Mouse (Mus musculus) c-Kit-positive CD71-negative TER-119-negative erythroid progenitor cells, embryonic 14.5 days (primary cell): ENCODE results near the gene Pde1a.
A peak's percentile ranks its signal among the peaks of the same experiment; 100 is the strongest.

Experiments
- DNase-seq: peaks from one replicate; pipeline ENCODE4 v3.0.0-alpha.2; 2013; ENCODE audit warnings: low read depth

Pde1a gene

GRCm38 (mm10) chr2:80128861-80129698 lies at the start of gene Pde1a:
Pde1a (minus strand) TSS chr2:80129458.
- DNase-seq: no peak

GRCm38 (mm10) chr2:80178608-80179280 lies 49.5 kb upstream of the Pde1a start:
- DNase-seq: no peak

GRCm38 (mm10) chr2:80178154-80178553 lies 48.9 kb upstream of the Pde1a start:
- no peak for DNase-seq

- DNase-seq: no peak
Measured at GRCm38 (mm10) chr2:80168103-80168502, 38.8 kb upstream of the Pde1a start.

GRCm38 (mm10) chr2:80158784-80159183 lies 29.5 kb upstream of the Pde1a start:
- no peak for DNase-seq

GRCm38 (mm10) chr2:80158196-80158595 lies 28.9 kb upstream of the Pde1a start:
- DNase-seq: no peak

- DNase-seq: no peak
Measured at GRCm38 (mm10) chr2:80150019-80150418, 20.8 kb upstream of the Pde1a start.

- no peak for DNase-seq
Measured at GRCm38 (mm10) chr2:80149332-80149731, 20.1 kb upstream of the Pde1a start.

- DNase-seq: no peak
Measured at GRCm38 (mm10) chr2:80135076-80135475, 5.8 kb upstream of the Pde1a start.

- DNase-seq: no peak
Measured at GRCm38 (mm10) chr2:80132677-80133076, 3.4 kb upstream of the Pde1a start.

- DNase-seq: no peak
Measured at GRCm38 (mm10) chr2:80126663-80127062, 2.6 kb downstream of the Pde1a start.

- no peak for DNase-seq
Measured at GRCm38 (mm10) chr2:80086891-80087290, 42.4 kb downstream of the Pde1a start.

GRCm38 (mm10) chr2:80080090-80080821 lies 49.0 kb downstream of the Pde1a start:
- DNase-seq: peak; percentile 7

GRCm38 (mm10) chr2:80079618-80080017 lies 49.6 kb downstream of the Pde1a start:
- no peak for DNase-seq

GRCm38 (mm10) chr2:80076323-80076722 lies 52.9 kb downstream of the Pde1a start:
- no peak for DNase-seq

- DNase-seq: no peak
Measured at GRCm38 (mm10) chr2:80074531-80074930, 54.7 kb downstream of the Pde1a start.

- DNase-seq: no peak
Measured at GRCm38 (mm10) chr2:80074046-80074445, 55.2 kb downstream of the Pde1a start.

GRCm38 (mm10) chr2:80073426-80073825 lies 55.8 kb downstream of the Pde1a start:
- no peak for DNase-seq

GRCm38 (mm10) chr2:80069745-80070144 lies 59.5 kb downstream of the Pde1a start:
- DNase-seq: no peak

GRCm38 (mm10) chr2:80066449-80066848 lies 62.8 kb downstream of the Pde1a start:
- DNase-seq: no peak

- no peak for DNase-seq
Measured at GRCm38 (mm10) chr2:80056062-80056461, 73.2 kb downstream of the Pde1a start.

GRCm38 (mm10) chr2:80054042-80054441 lies 75.2 kb downstream of the Pde1a start:
- DNase-seq: no peak
